Mouse (Mus musculus): ENCODE measurements around the gene Prtn3. TPM values are rescaled to one million over a fixed set of nuclear protein-coding genes. Genes with fewer than 3 reads are reported as not detected.
A peak's percentile ranks its signal among the peaks of the same experiment; 100 is the strongest.

The Prtn3 gene
- polyA plus RNA-seq, 1 experiment from 2014 or later: 7.5 TPM

DNA sequence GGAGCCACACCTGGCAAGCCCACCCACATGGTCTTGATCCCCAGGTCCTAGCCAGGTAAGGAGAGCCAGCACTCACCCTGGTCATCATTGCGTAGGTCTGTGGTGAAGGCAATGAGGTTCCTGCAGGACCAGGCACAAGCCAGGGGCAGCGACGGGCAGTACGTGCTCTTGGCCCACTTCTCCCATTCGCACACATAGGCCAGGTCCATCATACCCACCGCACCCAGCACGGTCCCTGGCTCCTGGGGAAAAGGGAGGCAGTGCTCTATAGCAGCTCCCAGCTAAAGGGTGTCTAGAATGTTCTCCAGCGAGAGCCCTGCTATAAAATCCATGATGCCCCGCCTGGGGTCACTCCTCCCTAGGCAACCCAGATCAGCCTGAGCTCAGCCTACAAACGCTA, 33.1 kb downstream of the Prtn3 start:
- DNase-seq (ENCODE audit: low read depth, low spot score): no peak
- H3K27me3 ChIP-seq: no peaks in the 10 kb centered on the region
- no peak for TF ChIP-seq CTCF (IDR thresholded peaks at IDR 0.05)
- in situ Hi-C loops (cut with MboI; ENCODE audit: low pct_unique_long_range_greater_than_20kb): no loop called here
- ChIA-PET CTCF (interaction anchor here (1.3 to 2.6 kb wide), 2 partner anchors 18 to 77 kb away, joined by 5 to 6 read pairs; partner anchors contain the start of gene Tmem259), POLR2A (interaction anchor here (0.8 to 1.6 kb wide), 2 partner anchors 8 to 235 kb away, joined by 4 to 5 read pairs; no protein-coding TSS in a partner anchor)
- no peak for ATAC-seq

DNA sequence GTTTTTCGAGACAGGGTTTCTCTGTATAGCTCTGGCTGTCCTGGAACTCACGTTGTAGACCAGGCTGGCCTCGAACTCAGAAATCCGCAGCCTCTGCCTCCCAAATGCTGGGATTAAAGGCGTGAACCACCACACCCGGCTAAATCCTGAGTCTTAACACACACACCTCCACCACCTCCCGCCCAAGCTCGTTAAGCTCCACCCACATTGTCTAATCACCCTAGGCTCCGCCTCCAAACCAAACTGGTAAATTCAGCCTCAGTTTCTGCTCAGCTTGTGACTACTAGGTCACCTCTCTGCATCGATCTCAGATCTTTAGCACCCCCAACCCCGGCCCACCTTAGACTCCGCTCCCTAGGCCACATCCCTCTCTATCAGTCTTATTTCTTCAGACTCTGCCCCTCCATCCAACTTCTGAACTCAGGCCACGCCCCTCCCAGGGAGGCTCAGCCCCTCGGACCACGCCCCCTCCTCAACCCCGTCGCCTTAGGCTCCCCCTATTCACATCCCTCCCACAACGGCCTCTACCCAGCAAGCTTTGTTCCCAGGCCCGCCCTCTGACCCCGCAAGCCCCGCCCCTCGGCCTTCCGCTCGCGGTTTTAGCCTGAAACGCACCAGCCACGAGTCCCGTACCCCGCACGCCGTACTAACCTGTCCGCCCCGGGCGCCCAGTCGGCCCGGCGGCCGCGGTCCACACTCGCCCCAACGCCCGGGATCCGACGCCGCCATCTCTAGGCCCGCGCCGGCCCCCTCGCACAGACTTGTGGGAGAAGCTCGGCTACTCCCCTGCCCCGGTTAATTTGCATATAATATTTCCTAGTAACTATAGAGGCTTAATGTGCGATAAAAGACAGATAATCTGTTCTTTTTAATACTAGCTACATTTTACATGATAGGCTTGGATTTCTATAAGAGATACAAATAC, 34.2 kb downstream of the Prtn3 start, which contains the start of gene Med16:
Gene Med16 (minus strand): TSS at position 757 of the 925 bp plus-strand sequence.
- peak; percentile 81 for DNase-seq (ENCODE audit: low read depth, low spot score)
- POLR2A ChIA-PET: interaction anchor here (0.7 to 1.6 kb wide), 6 partner anchors 9 to 234 kb away, joined by 3 to 5 read pairs (median 4); no protein-coding TSS in a partner anchor
- in situ Hi-C loops (cut with MboI; ENCODE audit: low pct_unique_long_range_greater_than_20kb): no loop called here
- TF ChIP-seq CTCF (IDR thresholded peaks at IDR 0.05): no peak
- no peaks in the 10 kb centered on the region for H3K27me3 ChIP-seq
- CTCF ChIA-PET: interaction anchor here (0.9 to 3.7 kb wide), 6 partner anchors 17 to 76 kb away, joined by 3 to 15 read pairs (median 6); partner anchors contain the start of gene Tmem259
- peak; percentile 86 for ATAC-seq

DNA sequence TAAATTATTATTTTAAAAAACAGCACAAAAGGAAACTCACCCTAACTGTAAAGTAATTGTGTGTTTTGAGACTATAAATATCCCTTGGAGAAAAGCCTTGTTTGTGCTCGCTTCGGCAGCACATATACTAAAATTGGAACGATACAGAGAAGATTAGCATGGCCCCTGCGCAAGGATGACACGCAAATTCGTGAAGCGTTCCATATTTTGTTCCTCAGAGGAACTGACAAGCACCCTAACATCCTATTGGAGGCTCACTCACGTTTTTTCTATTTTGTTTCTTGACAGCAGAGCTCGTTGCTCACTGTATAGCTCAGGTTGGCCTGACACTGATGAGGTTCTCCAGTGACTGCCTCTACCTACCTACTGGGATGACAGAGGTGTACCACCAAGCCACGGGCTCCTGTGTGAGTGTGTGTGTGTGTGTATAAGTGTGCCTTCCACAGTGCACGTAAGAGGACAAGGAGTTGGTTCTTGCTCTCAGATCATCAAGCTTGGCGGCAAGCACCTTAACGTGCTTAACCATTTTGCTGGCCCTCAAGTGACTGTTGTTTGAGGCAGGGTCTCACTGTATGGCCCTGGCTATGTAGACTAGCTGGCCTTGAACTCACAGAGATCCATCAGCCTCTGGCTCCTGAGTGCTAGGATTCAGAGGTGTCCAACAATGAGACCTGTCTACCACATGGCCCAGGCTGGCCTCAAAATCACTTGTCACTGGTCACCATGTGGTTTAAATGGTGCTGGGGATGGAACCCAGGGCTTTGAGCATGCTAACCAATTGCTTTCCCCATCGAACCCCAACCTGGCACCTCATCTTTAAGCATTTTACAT, 35.0 kb downstream of the Prtn3 start:
- in situ Hi-C loops (cut with MboI; ENCODE audit: low pct_unique_long_range_greater_than_20kb): no loop called here
- TF ChIP-seq CTCF (IDR thresholded peaks at IDR 0.05): no peak
- no peak for ATAC-seq
- CTCF ChIA-PET: interaction anchor here (1.4 to 3.7 kb wide), 5 partner anchors 16 to 75 kb away, joined by 4 to 15 read pairs (median 6); partner anchors contain the start of gene Tmem259
- H3K27me3 ChIP-seq: no peaks in the 10 kb centered on the region
- POLR2A ChIA-PET: interaction anchor here (0.6 to 1.2 kb wide), 6 partner anchors 12 to 44 kb away, joined by 3 to 5 read pairs (median 4); no protein-coding TSS in a partner anchor
- DNase-seq (ENCODE audit: low read depth, low spot score): no peak

DNA sequence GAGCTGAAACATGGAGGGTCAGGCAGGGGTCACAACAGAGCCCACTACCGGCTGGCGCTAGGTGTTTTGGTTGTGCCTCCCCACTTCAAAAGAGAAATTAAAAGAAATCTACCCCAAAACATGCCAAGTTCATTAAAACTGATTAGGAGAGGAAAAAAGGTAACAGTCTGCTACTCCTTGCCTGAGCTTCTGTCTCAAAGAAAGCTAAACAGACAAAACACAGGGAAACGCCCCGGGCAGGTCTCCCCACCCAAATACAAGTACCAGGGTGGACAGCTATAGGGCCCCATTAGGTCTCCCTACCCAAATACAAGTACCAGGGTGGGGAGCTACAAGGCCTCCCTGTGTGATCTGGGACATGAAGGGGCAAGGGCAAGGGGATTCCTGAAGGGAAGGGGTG, 36.3 kb downstream of the Prtn3 start, which contains the start of gene Gm26602:
Gene Gm26602 (plus strand): TSS at position 301 of the 400 bp plus-strand sequence.
- ChIA-PET CTCF (interaction anchor here (0.8 to 3.7 kb wide), 3 partner anchors 11 to 27 kb away, joined by 3 to 15 read pairs (median 8); partner anchors contain the start of gene R3hdm4), POLR2A (no interaction called here)
- ATAC-seq: no peak
- no peaks in the 10 kb centered on the region for H3K27me3 ChIP-seq
- in situ Hi-C loops (cut with MboI; ENCODE audit: low pct_unique_long_range_greater_than_20kb): no loop called here
- no peak for DNase-seq (ENCODE audit: low read depth, low spot score)
- TF ChIP-seq CTCF (IDR thresholded peaks at IDR 0.05): no peak

DNA sequence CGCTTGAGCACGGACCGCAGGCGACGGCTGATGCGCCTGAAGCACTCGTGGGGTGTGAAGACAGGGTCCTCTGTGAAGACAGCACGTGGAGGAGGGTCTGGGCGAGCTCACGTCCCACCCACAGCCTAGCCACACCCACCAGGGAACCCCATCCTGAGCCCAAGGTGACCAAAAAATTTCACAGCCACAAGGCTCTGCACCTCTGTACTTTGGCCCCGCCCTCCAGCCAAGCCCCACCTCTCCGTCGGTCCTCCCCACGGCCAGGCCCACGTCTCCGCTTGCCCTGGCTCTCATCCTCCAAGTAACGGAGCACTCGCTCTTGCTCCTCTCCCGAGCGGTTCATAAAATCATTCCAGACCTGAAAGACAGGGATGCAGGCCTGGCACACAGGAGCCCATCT, 38.1 kb downstream of the Prtn3 start:
- in situ Hi-C loops (cut with MboI; ENCODE audit: low pct_unique_long_range_greater_than_20kb): no loop called here
- H3K27me3 ChIP-seq: no peaks in the 10 kb centered on the region
- POLR2A ChIA-PET: no interaction called here
- no peak for DNase-seq (ENCODE audit: low read depth, low spot score)
- CTCF ChIA-PET: interaction anchor here (2.5 kb wide), 1 partner anchor 13 kb away, joined by 8 read pairs; no protein-coding TSS in a partner anchor
- TF ChIP-seq CTCF (IDR thresholded peaks at IDR 0.05): no peak
- no peak for ATAC-seq

DNA sequence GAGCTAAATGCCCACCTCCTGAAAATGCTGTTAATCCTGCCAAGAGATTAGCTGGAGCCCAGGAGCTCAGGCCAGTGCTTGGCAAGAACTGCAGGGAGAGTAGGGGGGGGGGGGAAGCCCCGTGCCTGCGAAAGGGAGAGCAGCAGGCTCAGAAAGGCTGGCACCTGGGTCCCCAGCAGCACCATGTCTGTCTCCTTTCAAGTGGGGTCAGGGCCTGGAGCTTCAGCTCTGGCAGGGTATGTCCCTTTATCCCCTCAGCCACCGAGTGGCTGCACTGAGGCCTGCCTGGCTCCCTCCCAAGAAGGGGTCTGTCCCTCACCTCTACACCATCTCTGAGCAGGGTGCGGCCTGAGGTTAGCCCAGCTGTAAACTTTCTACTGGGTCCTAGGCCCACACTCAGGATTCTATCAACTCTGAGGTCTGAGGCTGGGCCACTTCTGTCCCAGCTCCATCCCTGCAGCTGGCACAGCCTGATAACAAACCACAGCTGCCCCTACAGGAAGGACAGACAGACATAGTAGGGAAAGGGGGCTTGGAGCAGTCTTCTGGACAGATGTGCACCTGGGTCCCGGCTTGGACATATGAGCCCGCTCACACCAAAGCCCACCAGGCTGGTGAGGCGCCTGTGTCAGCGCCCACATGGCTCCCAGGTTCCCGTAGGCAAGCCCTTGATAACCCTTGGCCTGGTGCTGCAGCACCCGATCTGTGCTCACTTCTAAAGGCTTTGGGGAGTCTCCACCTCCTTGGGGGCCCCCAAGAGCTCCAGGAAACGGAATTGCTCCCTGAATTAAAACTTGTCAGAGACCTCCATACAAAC, 40.1 kb downstream of the Prtn3 start:
- TF ChIP-seq CTCF (IDR thresholded peaks at IDR 0.05): no peak
- in situ Hi-C loops (cut with MboI; ENCODE audit: low pct_unique_long_range_greater_than_20kb): no loop called here
- POLR2A ChIA-PET: interaction anchor here (0.7 to 1.3 kb wide), 2 partner anchors 11 to 60 kb away, joined by 3 to 8 read pairs; partner anchors contain the start of gene Ptbp1
- no peak for ATAC-seq
- CTCF ChIA-PET: interaction anchor here (0.7 to 1.5 kb wide), 4 partner anchors 44 to 294 kb away, joined by 3 to 4 read pairs (median 3); no protein-coding TSS in a partner anchor
- no peak for DNase-seq (ENCODE audit: low read depth, low spot score)
- H3K27me3 ChIP-seq: no peaks in the 10 kb centered on the region

DNA sequence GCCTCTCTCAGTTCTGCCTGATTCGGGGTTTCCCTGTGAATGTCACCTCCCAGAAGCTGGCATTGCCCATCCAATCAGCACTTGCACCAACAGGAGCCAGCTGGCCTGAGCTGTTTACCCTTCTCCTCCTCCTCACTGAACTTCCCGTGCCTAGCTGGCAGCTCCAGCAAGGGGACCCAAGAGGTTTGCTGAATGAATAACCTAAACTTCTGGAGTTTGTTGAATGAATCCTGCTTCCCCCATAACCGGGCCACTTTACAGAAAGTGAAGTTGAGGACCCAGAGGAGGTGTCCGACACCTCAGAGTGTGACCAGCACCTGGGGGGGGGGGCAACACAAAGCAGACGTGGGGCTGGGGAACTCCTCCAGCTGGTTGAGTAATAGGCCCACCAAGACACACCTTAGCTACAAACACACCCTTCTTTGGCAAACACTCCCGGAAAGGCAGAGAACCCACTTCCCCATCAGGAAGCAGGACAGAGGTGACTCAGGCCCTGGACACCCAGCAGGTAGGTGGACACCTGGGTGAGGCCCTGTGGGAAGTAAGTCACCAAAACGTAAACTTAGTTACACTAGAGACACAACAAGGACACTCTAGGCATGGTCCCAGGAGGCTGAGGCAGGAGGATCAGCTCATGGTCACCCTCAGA, 40.8 kb downstream of the Prtn3 start:
- no peak for TF ChIP-seq CTCF (IDR thresholded peaks at IDR 0.05)
- DNase-seq (ENCODE audit: low read depth, low spot score): no peak
- ATAC-seq: no peak
- in situ Hi-C loops (cut with MboI; ENCODE audit: low pct_unique_long_range_greater_than_20kb): no loop called here
- ChIA-PET CTCF (interaction anchor here (1.4 to 1.5 kb wide), 2 partner anchors 43 to 80 kb away, joined by 3 to 4 read pairs; no protein-coding TSS in a partner anchor), POLR2A (interaction anchor here (1.3 kb wide), 1 partner anchor 61 kb away, joined by 8 read pairs; the partner anchor contains the start of gene Ptbp1)
- no peaks in the 10 kb centered on the region for H3K27me3 ChIP-seq

DNA sequence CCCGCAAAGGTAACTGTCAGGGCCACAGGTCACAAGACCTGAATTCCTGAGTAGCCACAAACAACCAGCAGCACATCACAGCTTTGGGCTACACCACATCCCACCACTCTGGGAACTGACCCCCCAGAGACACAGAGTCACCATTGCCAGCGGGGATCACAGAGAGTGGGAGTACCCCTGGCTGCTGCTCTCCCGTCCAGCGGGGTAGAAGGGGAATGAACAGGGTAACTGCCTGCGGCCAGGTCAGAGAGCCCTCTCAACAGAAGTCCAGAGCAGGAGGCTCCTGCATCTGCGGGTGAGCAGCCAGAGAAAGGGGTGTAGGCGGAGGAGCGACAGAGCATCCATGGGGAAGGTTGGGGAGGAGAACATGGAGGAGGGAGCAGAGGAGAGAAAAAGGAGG, 41.8 kb downstream of the Prtn3 start:
- in situ Hi-C loops (cut with MboI; ENCODE audit: low pct_unique_long_range_greater_than_20kb): no loop called here
- H3K27me3 ChIP-seq: no peaks in the 10 kb centered on the region
- POLR2A ChIA-PET: interaction anchor here (1.1 kb wide), 1 partner anchor 12 kb away, joined by 3 read pairs; no protein-coding TSS in a partner anchor
- DNase-seq (ENCODE audit: low read depth, low spot score): no peak
- no peak for ATAC-seq
- no peak for TF ChIP-seq CTCF (IDR thresholded peaks at IDR 0.05)
- CTCF ChIA-PET: interaction anchor here (1.5 kb wide), 1 partner anchor 42 kb away, joined by 3 read pairs; no protein-coding TSS in a partner anchor

All from Patski (cell line).